Comparison of ENCODE assay signal across 8 mouse cellular contexts in genomic region chr7:112788321-112788751, GRCm38 (mm10).
DNase-seq lines count a peak whose midpoint lies in the region; ATAC-seq and TF ChIP-seq lines count a peak whose summit lies in the region.

No protein-coding gene starts in this region.

- no peaks in the 10 kb centered on the region for H3K9me3 ChIP-seq in forebrain, embryonic 16.5 days (ENCODE audit: control insufficient read depth, low read length)
- no peaks in the 10 kb centered on the region for H3K9me3 ChIP-seq in kidney, postnatal 0 days (replicated peaks; ENCODE audit: low read length)

- 14% methylated on average over 7 of the region's 7 CpGs for WGBS in forebrain, embryonic 16.5 days
- 33% methylated on average over 7 of the region's 7 CpGs for WGBS in kidney, postnatal 0 days

- 0 out of 2 replicates have a peak overlapping the region, but pooled peaks have one; percentile 6 for H3K4me2 ChIP-seq in forebrain, embryonic 16.5 days (ENCODE audit: low read length)
- H3K4me2 ChIP-seq in kidney, postnatal 0 days (ENCODE audit: low read length), result no peak overlapping the region

- H3K27me3 ChIP-seq in forebrain, embryonic 16.5 days (replicated peaks; ENCODE audit: control insufficient read depth, insufficient read depth, low read length), result no peaks in the 10 kb centered on the region
- H3K27me3 ChIP-seq in kidney, postnatal 0 days (ENCODE audit: insufficient read depth, low read length), result no peaks in the 10 kb centered on the region

- H3K9ac ChIP-seq in forebrain, embryonic 16.5 days (replicated peaks; ENCODE audit: low read depth, low read length), result peak overlapping the region; percentile 33
- H3K9ac ChIP-seq in kidney, postnatal 0 days (ENCODE audit: low read depth, low read length), result no peak overlapping the region

- ATAC-seq in forebrain, embryonic 16.5 days, result peak; percentile 84
- no peak for ATAC-seq in kidney, postnatal 0 days (replicated peaks; ENCODE audit: low FRiP score, low read depth)
- ATAC-seq in CD4-positive, CD25-positive, alpha-beta regulatory T cell, adult 4 months, result no peak

- H3K4me3 ChIP-seq in gastrocnemius, adult 2 months, result no peak overlapping the region
- H3K4me3 ChIP-seq in forebrain, embryonic 16.5 days (replicated peaks; ENCODE audit: low read length), result no peak overlapping the region
- no peak overlapping the region for H3K4me3 ChIP-seq in kidney, postnatal 0 days (replicated peaks; ENCODE audit: low read depth, low read length)

- intact Hi-C loops in gastrocnemius, adult 2 months (cut with DNase I), result loop anchor here (5.0 kb wide), 1 partner anchor 79 kb away; no protein-coding TSS in a partner anchor

- DNase-seq in gastrocnemius, adult 2 months, result no peak
- DNase-seq in gastrocnemius, adult 8-10 months (ENCODE audit: low spot score in 2 of 2), result no peak
- DNase-seq in kidney, postnatal 0 days (ENCODE audit: low spot score), result peak; percentile 74
- DNase-seq in lung, postnatal 10 days, result peak; percentile 75
- DNase-seq in right cerebral cortex, postnatal 14 days, result no peak
- DNase-seq in layer of hippocampus, adult 9-11 months, result no peak

- no peak for TF ChIP-seq CTCF in gastrocnemius, adult 2 months (IDR thresholded peaks at IDR 0.05)
- TF ChIP-seq CTCF in kidney, postnatal 0 days (IDR thresholded peaks at IDR 0.05; ENCODE audit: low read depth), result no peak

- H3K36me3 ChIP-seq in forebrain, embryonic 16.5 days (ENCODE audit: control insufficient read depth, insufficient read depth), result no peaks in the 10 kb centered on the region
- H3K36me3 ChIP-seq in kidney, postnatal 0 days (ENCODE audit: insufficient read depth, low read length), result no peaks in the 10 kb centered on the region

- H3K27ac ChIP-seq in gastrocnemius, adult 2 months, result peak overlapping the region; percentile 86
- peak overlapping the region; percentile 74 for H3K27ac ChIP-seq in forebrain, embryonic 16.5 days (ENCODE audit: low read length)
- peak overlapping the region; percentile 58 for H3K27ac ChIP-seq in kidney, postnatal 0 days

- H3K4me1 ChIP-seq in forebrain, embryonic 16.5 days (replicated peaks; ENCODE audit: control insufficient read depth, insufficient read depth, low read length), result peaks cover 33% of the 10 kb centered on the region
- H3K4me1 ChIP-seq in kidney, postnatal 0 days (replicated peaks; ENCODE audit: insufficient read depth, low read length), result peaks cover 48% of the 10 kb centered on the region

Comparison
In these comparisons a context has a peak if more than half of its experiments do, and no peak if none do; other contexts are left out.
1. DNase-seq: peak in kidney, postnatal 0 days (single experiment) and lung, postnatal 10 days (single experiment); none in gastrocnemius, adult 2 months (single experiment), gastrocnemius, adult 8-10 months (0 of 2), right cerebral cortex, postnatal 14 days (single experiment) and layer of hippocampus, adult 9-11 months (single experiment).
2. Peak in every context shown above with its lines, with median percentiles within 50 percentile points of each other: H3K27ac ChIP-seq.